Mouse (Mus musculus): ENCODE data around the gene Foxred1. TPM values are rescaled to one million over a fixed set of nuclear protein-coding genes. Genes with fewer than 3 reads are reported as not detected.

Foxred1 gene
- polyA plus RNA-seq, 1 experiment, result 14.4 TPM

DNA sequence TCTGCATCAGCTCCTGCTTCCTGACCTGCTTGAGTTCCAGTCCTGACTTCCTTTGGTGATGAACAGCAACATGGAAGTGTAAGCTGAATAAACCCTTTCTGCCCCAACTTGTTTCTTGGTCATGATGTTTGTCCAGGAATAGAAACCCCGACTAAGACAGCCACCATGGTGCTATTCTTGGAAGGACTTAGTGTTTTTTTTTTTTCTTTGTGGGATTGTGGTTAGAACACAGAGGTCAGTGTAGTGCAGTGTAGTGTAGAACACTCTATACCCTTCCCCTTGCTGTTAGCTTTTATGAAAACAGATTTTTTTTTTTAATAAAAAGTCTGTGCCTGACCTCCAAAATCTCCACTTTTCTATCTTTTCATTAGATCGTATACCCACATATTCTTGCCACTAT lies 28.0 kb downstream of the Foxred1 start:
- no peak overlapping the region for H3ac ChIP-seq (ENCODE audit: control insufficient read depth, insufficient read length, low read depth)
- H3K79me3 ChIP-seq (ENCODE audit: low read depth), result no peaks in the 10 kb centered on the region
- no peaks in the 10 kb centered on the region for H3K79me2 ChIP-seq (ENCODE audit: control insufficient read depth, insufficient read depth)
- TF ChIP-seq CTCF (IDR thresholded peaks at IDR 0.05; ENCODE audit: control insufficient read depth, insufficient read depth, insufficient read length), result no peak
- no peak for TF ChIP-seq MYOD1 (IDR thresholded peaks at IDR 0.05; ENCODE audit: control insufficient read depth, insufficient read length, low read depth)
- no peak for TF ChIP-seq USF1 (IDR thresholded peaks at IDR 0.05; ENCODE audit: low read depth)
- no peak for TF ChIP-seq MYOG (IDR thresholded peaks at IDR 0.05; ENCODE audit: control insufficient read depth, extremely low read depth, insufficient read length)
- TF ChIP-seq CEBPB (IDR thresholded peaks at IDR 0.05; ENCODE audit: low read depth), result no peak
- TF ChIP-seq MAX (IDR thresholded peaks at IDR 0.05), result no peak
- TF ChIP-seq FOSL1 (IDR thresholded peaks at IDR 0.05; ENCODE audit: insufficient read depth, low read length, poor library complexity, severe bottlenecking), result no peak
- no peaks in the 10 kb centered on the region for H3K27me3 ChIP-seq (ENCODE audit: control insufficient read depth, insufficient read depth, insufficient read length)
- peaks cover 8% of the 10 kb centered on the region for H3K36me3 ChIP-seq (ENCODE audit: control insufficient read depth, insufficient read depth)
- H3K4me3 ChIP-seq (ENCODE audit: insufficient read depth, poor library complexity, severe bottlenecking), result no peak overlapping the region

DNA sequence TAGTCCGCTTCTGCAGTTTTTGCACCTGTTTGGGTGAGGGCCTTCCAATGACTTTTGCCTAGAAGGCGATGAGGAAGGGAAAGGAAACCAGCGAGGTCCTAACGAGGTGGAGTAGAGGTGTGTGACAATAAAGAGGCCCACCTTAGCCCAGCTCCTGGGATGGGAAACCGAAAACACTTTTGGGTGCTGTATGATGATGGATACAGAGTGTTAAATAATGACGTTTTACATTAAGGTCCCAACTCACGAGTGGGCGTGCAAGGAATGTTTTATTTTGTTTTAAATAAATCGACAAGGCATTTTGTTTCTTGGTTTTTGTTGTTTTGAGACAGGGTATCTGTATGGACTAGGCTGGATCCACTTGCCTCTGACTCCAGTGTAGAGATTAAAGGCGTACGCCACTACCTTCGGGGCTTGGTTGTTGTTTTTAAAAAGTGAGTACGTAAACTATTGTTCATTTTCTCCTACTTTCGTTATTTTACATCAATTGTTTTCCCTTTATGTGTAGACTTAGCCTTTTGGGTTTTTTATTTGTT lies 34.7 kb downstream of the Foxred1 start:
- TF ChIP-seq MYOD1 (IDR thresholded peaks at IDR 0.05; ENCODE audit: control insufficient read depth, insufficient read length, low read depth) (peak; percentile 14), CEBPB (IDR thresholded peaks at IDR 0.05; ENCODE audit: low read depth) (no peak)
- H3K79me2 ChIP-seq (ENCODE audit: control insufficient read depth, insufficient read depth), result peaks cover 25% of the 10 kb centered on the region

GRCm38 (mm10) chr9:35175251-35176123 lies 35.4 kb downstream of the Foxred1 start, which contains the start of gene Dcps:
Gene Dcps (minus strand): TSS chr9:35176061.
- no peaks in the 10 kb centered on the region for H3K27me3 ChIP-seq (ENCODE audit: control insufficient read depth, insufficient read depth, insufficient read length)

More for the DNA sequence above, 34.7 kb downstream of the Foxred1 start:
- Histone ChIP-seq H3K79me3 (ENCODE audit: low read depth) (peaks cover 8% of the 10 kb centered on the region), H3K27me3 (ENCODE audit: control insufficient read depth, insufficient read depth, insufficient read length) (no peaks in the 10 kb centered on the region), H3ac (ENCODE audit: control insufficient read depth, insufficient read length, low read depth) (no peak overlapping the region), H3K36me3 (ENCODE audit: control insufficient read depth, insufficient read depth) (no peaks in the 10 kb centered on the region), H3K4me3 (ENCODE audit: insufficient read depth, poor library complexity, severe bottlenecking) (peak overlapping the region; percentile 53)

DNA sequence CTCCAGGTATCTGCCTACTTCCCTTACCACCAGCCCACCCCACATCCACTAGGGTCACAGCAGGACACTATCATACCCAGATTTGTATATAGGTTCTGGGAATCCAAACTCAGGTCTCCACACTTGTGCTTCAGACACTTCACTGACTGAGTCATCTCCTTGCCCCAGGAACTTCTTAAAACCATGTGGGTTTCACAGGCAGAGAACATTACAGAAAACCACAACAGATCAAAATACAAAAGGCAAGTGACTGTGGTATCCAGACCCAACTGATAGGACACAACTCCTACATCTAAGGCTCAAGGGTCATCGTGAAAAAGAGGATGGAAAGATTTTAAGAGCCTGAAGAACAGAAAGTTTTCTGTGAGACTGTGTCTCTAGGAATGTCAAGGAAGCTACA lies 37.5 kb downstream of the Foxred1 start:
- H3K4me3 ChIP-seq (ENCODE audit: insufficient read depth, poor library complexity, severe bottlenecking), result no peak overlapping the region
- no peak overlapping the region for H3ac ChIP-seq (ENCODE audit: control insufficient read depth, insufficient read length, low read depth)
- no peaks in the 10 kb centered on the region for H3K36me3 ChIP-seq (ENCODE audit: control insufficient read depth, insufficient read depth)
- no peak for TF ChIP-seq MAX (IDR thresholded peaks at IDR 0.05)
- TF ChIP-seq USF1 (IDR thresholded peaks at IDR 0.05; ENCODE audit: low read depth), result no peak
- no peak for TF ChIP-seq FOSL1 (IDR thresholded peaks at IDR 0.05; ENCODE audit: insufficient read depth, low read length, poor library complexity, severe bottlenecking)
- no peak for TF ChIP-seq MYOD1 (IDR thresholded peaks at IDR 0.05; ENCODE audit: control insufficient read depth, insufficient read length, low read depth)
- no peak for TF ChIP-seq MYOG (IDR thresholded peaks at IDR 0.05; ENCODE audit: control insufficient read depth, extremely low read depth, insufficient read length)
- no peak for TF ChIP-seq CTCF (IDR thresholded peaks at IDR 0.05; ENCODE audit: control insufficient read depth, insufficient read depth, insufficient read length)
- peaks cover 8% of the 10 kb centered on the region for H3K79me3 ChIP-seq (ENCODE audit: low read depth)
- no peaks in the 10 kb centered on the region for H3K27me3 ChIP-seq (ENCODE audit: control insufficient read depth, insufficient read depth, insufficient read length)
- peaks cover 25% of the 10 kb centered on the region for H3K79me2 ChIP-seq (ENCODE audit: control insufficient read depth, insufficient read depth)

More at GRCm38 (mm10) chr9:35175251-35176123, 35.4 kb downstream of the Foxred1 start, which contains the start of gene Dcps:
- Histone ChIP-seq H3K4me3 (ENCODE audit: insufficient read depth, poor library complexity, severe bottlenecking) (peak within 1 kb of the TSS; percentile 53), H3K79me2 (ENCODE audit: control insufficient read depth, insufficient read depth) (peaks cover 25% of the 10 kb centered on the region), H3K79me3 (ENCODE audit: low read depth) (peaks cover 8% of the 10 kb centered on the region), H3ac (ENCODE audit: control insufficient read depth, insufficient read length, low read depth) (peak within 1 kb of the TSS; percentile 78), H3K36me3 (ENCODE audit: control insufficient read depth, insufficient read depth) (no peaks in the 10 kb centered on the region)
- TF ChIP-seq USF1 (IDR thresholded peaks at IDR 0.05; ENCODE audit: low read depth) (peak; percentile 16), CTCF (IDR thresholded peaks at IDR 0.05; ENCODE audit: control insufficient read depth, insufficient read depth, insufficient read length) (no peak)

GRCm38 (mm10) chr9:35170071-35170470 lies 40.8 kb downstream of the Foxred1 start:
- H3K36me3 ChIP-seq (ENCODE audit: control insufficient read depth, insufficient read depth), result no peaks in the 10 kb centered on the region
- H3K27me3 ChIP-seq (ENCODE audit: control insufficient read depth, insufficient read depth, insufficient read length), result no peaks in the 10 kb centered on the region
- H3ac ChIP-seq (ENCODE audit: control insufficient read depth, insufficient read length, low read depth), result no peak overlapping the region
- H3K79me3 ChIP-seq (ENCODE audit: low read depth), result peaks cover 5% of the 10 kb centered on the region
- H3K4me3 ChIP-seq (ENCODE audit: insufficient read depth, poor library complexity, severe bottlenecking), result no peak overlapping the region
- TF ChIP-seq MYOD1 (IDR thresholded peaks at IDR 0.05; ENCODE audit: control insufficient read depth, insufficient read length, low read depth) (no peak), CEBPB (IDR thresholded peaks at IDR 0.05; ENCODE audit: low read depth) (no peak), CTCF (IDR thresholded peaks at IDR 0.05; ENCODE audit: control insufficient read depth, insufficient read depth, insufficient read length) (no peak)
- H3K79me2 ChIP-seq (ENCODE audit: control insufficient read depth, insufficient read depth), result peaks cover 28% of the 10 kb centered on the region
